Mouse (Mus musculus) spleen, adult 2 months (tissue): Measurements from ENCODE around the gene Nav2.

Experiments used
- CTCF ChIP-seq: fragments of 200-500 bp; IDR thresholded peaks from 2 replicates; pipeline ENCODE4 v1.5.1; 2011; ENCODE audit warnings: mild to moderate bottlenecking, inconsistent platforms; ENCODE audit not compliant: insufficient read depth, insufficient read length, insufficient replicate concordance; ENCODE audit errors: extremely low read depth
- POLR2A ChIP-seq: fragments of 200-500 bp; IDR thresholded peaks from 2 replicates; pipeline ENCODE4 v1.6.1; 2011; ENCODE audit warnings: low read depth, low read length, inconsistent platforms

DNA sequence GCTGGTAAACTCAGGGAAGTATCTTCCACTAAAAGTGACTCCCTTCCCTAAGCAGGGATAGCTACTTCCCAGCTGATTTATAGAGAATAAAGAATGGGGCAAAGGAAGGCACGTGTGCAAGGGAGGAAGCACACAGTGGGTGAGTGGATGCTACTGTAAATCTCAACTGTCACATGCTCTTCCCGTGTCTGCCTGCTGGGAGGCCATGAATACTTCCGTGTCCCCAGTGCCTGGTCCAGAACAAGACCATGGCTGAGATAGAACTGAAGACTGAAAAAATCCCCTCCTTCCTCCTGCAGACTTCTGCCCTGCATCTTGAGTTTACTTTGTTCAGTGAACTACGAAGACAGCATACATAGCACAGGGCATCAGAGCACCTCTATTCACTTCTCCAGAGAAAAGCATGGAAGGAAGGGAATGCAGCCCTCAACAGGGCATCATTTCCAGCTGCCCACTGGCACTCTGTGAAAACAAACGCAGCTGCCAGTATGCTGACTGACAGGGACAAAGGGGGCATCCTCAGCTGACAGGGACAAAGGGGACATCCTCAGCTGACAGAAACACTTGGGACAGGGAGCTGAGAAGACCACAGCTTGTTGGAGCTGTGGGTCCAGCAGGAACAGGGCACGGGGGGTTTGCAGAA lies 138.0 kb downstream of the Nav2 start:
- TF ChIP-seq POLR2A (no peak), CTCF (no peak)
